Mouse (Mus musculus) urinary bladder, postnatal 25 days (tissue): ENCODE measurements around the gene Cstf2.

ENCODE experiments used
- DNase-seq: peaks from one replicate; pipeline ENCODE4 v3.0.0; 2022; ENCODE audit warnings: low spot score

Gene Cstf2

GRCm38 (mm10) chrX:134058987-134059712, at the start of gene Cstf2:
Gene Cstf2, plus strand, starts transcription at chrX:134059187.
- peak; percentile 84 for DNase-seq

DNA sequence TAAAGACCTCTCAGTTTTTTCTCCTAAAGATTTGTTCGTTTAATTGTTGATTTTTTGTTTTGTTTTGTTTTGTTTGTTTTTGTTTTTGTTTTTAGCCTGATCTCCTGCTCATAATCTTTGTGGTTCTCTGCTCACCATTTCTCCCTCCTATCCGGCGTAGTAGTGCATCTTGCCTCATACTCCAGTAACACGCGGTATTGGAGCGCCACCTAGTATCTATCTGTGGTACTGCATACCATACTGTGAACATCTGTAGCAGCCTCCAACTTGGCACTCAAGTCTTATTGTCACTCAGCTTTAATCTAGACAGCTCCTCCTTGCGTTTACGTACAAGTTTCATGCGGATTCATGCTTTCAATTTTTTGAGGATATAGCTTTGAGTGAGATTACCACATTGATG, 40.0 kb upstream of the Cstf2 start:
- DNase-seq, result peak; percentile 35

- DNase-seq, result no peak
Measured at GRCm38 (mm10) chrX:134020664-134021063, 38.3 kb upstream of the Cstf2 start.

- no peak for DNase-seq
Measured at GRCm38 (mm10) chrX:134048994-134049393, 10.0 kb upstream of the Cstf2 start.

DNA sequence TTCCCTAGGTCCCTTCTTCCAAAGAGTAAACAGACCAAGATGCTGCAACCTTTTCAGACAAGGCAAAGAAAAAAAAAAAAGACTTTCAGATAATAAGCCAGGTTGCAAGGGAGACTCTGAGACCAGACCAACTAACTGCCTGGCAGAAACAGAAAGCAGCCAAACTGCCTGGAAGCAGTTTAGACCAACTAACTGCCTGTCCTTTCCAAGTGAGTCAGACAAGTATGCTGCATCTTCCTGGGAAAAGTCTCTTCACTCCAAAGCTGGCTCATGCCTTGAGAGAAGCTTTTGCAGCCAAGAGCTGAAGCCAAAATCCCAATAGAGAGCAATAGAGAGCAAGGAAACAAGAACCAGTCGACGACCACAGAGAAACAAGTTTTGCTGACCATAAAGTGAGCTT, 2.1 kb upstream of the Cstf2 start:
- DNase-seq, result no peak

GRCm38 (mm10) chrX:134058040-134058875, 729 bp upstream of the Cstf2 start:
- DNase-seq, result no peak

DNA sequence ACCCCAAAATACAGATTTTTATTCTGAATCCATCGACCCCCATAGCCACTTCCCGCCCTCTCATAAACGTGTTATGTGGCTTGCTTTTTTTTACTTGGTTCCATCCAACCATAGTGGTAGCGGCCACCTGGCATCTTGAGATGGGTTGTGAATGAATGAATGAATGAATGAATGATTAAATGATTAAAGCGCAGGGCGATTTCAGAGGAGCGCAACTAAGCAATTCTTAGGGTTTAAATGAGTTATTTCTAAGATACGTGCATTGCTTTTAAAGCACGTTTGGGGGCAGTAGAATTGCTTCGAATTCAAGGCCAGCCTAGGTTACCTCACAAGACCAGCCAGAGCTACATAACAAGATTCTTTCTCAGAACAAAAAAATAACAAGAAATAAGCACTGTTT, 777 bp downstream of the Cstf2 start:
- no peak for DNase-seq

GRCm38 (mm10) chrX:134085453-134085852, 26.5 kb downstream of the Cstf2 start:
- no peak for DNase-seq

- DNase-seq, result no peak
Measured at GRCm38 (mm10) chrX:134102641-134103040, 43.7 kb downstream of the Cstf2 start.

DNA sequence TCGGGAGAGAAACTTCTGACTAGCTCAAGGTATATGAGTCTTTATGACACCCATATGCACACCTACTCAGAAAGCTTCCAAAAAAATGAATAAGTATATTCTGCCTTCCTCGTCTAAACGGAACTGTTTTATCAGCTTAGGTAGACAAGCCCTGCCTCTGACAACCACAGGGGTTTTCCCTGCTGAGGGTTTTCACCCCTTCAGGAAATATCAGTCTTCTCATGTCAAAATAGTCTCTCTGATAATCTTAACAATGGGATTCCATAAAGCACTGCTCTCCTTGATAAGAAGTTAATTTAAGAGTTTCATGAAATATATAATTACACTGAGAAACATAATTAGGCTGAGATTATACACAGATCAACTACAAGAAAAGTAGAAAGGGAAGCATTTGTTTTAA, 52.8 kb downstream of the Cstf2 start:
- no peak for DNase-seq

- no peak for DNase-seq
Measured at GRCm38 (mm10) chrX:134116417-134116816, 57.4 kb downstream of the Cstf2 start.

DNA sequence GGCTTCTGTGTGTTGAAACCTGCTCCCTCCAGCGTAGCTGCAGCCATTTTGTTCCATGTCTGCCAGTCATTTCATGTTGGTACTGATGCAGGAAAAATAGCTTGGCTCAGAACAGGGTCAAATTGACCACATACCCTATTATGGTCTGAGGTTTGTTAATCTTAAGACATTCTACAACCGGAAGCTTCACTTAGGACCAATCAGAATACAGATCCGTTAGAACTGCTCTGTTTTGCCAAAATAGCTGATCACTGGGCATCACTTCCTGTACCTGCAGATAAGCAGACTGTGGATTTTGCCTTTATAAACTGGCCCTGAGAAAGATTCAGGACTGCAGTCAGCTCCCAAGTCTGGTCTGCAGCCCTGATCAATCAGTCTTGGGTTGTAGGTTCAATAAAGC, 69.6 kb downstream of the Cstf2 start:
- DNase-seq, result no peak

DNA sequence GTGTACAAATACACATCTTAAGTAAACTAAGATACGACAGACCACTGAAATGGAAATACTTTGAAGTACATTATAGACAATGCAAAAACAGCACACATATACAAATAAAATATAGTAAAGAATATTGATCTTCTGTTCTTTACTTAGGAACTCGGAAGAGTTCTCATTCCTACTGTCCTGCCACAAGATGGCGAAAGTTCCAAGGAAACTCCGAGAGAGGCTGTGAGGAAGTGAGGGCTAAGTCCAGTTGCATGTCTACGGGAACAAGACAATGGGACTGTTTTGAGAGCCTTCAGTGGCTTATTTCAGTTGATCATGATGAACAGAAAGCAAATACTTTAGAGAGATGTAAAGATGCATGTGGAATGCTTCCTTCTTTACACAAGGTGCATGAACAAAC, 73.3 kb downstream of the Cstf2 start:
- peak; percentile 8 for DNase-seq

DNA sequence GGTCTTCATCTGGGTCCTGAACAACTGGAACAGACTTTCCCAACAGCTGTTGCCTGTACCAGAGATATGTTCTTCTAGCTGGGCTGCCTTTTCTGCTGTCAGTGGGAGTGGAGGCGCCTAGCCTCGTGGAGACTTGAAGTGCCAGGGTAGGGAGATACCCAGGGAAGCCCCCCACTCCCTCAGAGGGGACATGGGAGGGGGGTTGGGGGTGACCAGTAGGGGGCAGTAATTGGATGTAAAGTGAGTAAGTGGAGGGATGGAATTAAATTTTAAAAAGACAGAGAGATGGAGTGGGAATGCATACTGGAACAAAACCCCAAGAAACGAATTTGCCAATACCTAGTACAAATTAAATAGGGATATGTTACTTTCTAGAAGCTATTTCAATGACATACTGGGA, 74.8 kb downstream of the Cstf2 start:
- no peak for DNase-seq
